Comparison of ENCODE assay signal across 25 mouse cellular contexts in genomic region chr13:18896789-18897188, GRCm38 (mm10). TPM values are rescaled to one million over a fixed set of nuclear protein-coding genes. Genes with fewer than 3 reads are reported as not detected.
A peak's percentile ranks its signal among the peaks of the same experiment; 100 is the strongest.
DNase-seq lines count a peak whose midpoint lies in the region; ATAC-seq lines count a peak whose summit lies in the region.
"Had no signal": no experiment of that assay in that cellular context is flagged by ENCODE, and none has a peak within 500 bp of the region (broad histone marks: within the 10 kb centered on the region; RNA-seq: fewer than 3 reads in every experiment).

No protein-coding gene starts in this region.

- no peak overlapping the region for H3K4me3 ChIP-seq in heart, embryonic 10.5 days
- no peak overlapping the region for H3K4me3 ChIP-seq in forebrain, embryonic 14.5 days (ENCODE audit: low read depth, low read length)
- H3K4me3 ChIP-seq: embryonic facial prominence, embryonic 12.5 days; embryonic facial prominence, embryonic 15.5 days; forebrain, embryonic 15.5 days; heart, embryonic 15.5 days had no signal

- intact Hi-C loops in heart, postnatal 25 days (cut with DNase I), result no loop called here

- peaks cover 9% of the 10 kb centered on the region; the same call in 1 of the 2 replicates for H3K4me1 ChIP-seq in heart, embryonic 10.5 days
- H3K4me1 ChIP-seq in forebrain, embryonic 14.5 days (ENCODE audit: control insufficient read depth, insufficient read depth, low read length), result no peaks in the 10 kb centered on the region; the same call in 1 of the 2 replicates
- H3K4me1 ChIP-seq: embryonic facial prominence, embryonic 12.5 days; embryonic facial prominence, embryonic 15.5 days had no signal

- H3K4me2 ChIP-seq in forebrain, embryonic 14.5 days (ENCODE audit: low read length), result no peak overlapping the region
- H3K4me2 ChIP-seq: embryonic facial prominence, embryonic 12.5 days; embryonic facial prominence, embryonic 15.5 days; forebrain, embryonic 15.5 days; heart, embryonic 15.5 days; hindbrain, embryonic 14.5 days had no signal

- peak; percentile 94 for DNase-seq in heart, adult 11 months
- no peak for DNase-seq in heart, embryonic 10.5 days (ENCODE audit: low spot score)
- DNase-seq in heart, adult 8-10 months (ENCODE audit: low spot score), result peak; percentile 13
- DNase-seq in heart, postnatal 25 days (ENCODE audit: low spot score), result no peak
- DNase-seq in cerebellum, adult 18-20 months, result no peak
- DNase-seq in forebrain, embryonic 14.5 days (ENCODE audit: low spot score), result no peak
- DNase-seq: adrenal gland, postnatal 10 days; adrenal gland, postnatal 36 days; cerebellum, adult 2 months; cerebellum, adult 9-11 months; cerebellum, postnatal 25 days; gastrocnemius, postnatal 10 days; gastrocnemius, postnatal 36 days; kidney, adult 18-20 months had no signal

- 0 out of 2 replicates have a peak, but pooled peaks have one; percentile 11 for ATAC-seq in megakaryocyte progenitor cell, adult 5-6 weeks (replicated peaks; ENCODE audit: poor library complexity)
- ATAC-seq in forebrain, embryonic 14.5 days, result no peak
- ATAC-seq: forebrain, embryonic 15.5 days; hindbrain, postnatal 0 days; inflammation-experienced regulatory T-cells, adult 6 months; intestine, embryonic 16.5 days had no signal

- no peak overlapping the region for H3K9ac ChIP-seq in forebrain, embryonic 14.5 days (ENCODE audit: low read length)
- H3K9ac ChIP-seq: embryonic facial prominence, embryonic 12.5 days; embryonic facial prominence, embryonic 15.5 days; forebrain, embryonic 15.5 days; heart, embryonic 15.5 days; hindbrain, embryonic 14.5 days had no signal

- H3K27me3 ChIP-seq in heart, embryonic 10.5 days (ENCODE audit: insufficient read depth, poor library complexity, severe bottlenecking), result no peaks in the 10 kb centered on the region
- no peaks in the 10 kb centered on the region for H3K27me3 ChIP-seq in forebrain, embryonic 14.5 days (replicated peaks; ENCODE audit: control insufficient read depth, insufficient read depth, low read length)
- H3K27me3 ChIP-seq: embryonic facial prominence, embryonic 12.5 days; embryonic facial prominence, embryonic 15.5 days; forebrain, embryonic 15.5 days; heart, embryonic 15.5 days had no signal

- no peaks in the 10 kb centered on the region for H3K36me3 ChIP-seq in heart, embryonic 10.5 days
- H3K36me3 ChIP-seq in forebrain, embryonic 14.5 days (ENCODE audit: control insufficient read depth, insufficient read depth, low read length), result no peaks in the 10 kb centered on the region
- H3K36me3 ChIP-seq: embryonic facial prominence, embryonic 12.5 days; embryonic facial prominence, embryonic 15.5 days; forebrain, embryonic 15.5 days; heart, embryonic 15.5 days had no signal

- no peaks in the 10 kb centered on the region for H3K9me3 ChIP-seq in heart, embryonic 10.5 days
- no peaks in the 10 kb centered on the region for H3K9me3 ChIP-seq in forebrain, embryonic 14.5 days (replicated peaks; ENCODE audit: control insufficient read depth, low read length)
- H3K9me3 ChIP-seq: embryonic facial prominence, embryonic 12.5 days; embryonic facial prominence, embryonic 15.5 days; forebrain, embryonic 15.5 days; heart, embryonic 15.5 days had no signal

- H3K27ac ChIP-seq in heart, embryonic 10.5 days, result no peak overlapping the region
- no peak overlapping the region for H3K27ac ChIP-seq in forebrain, embryonic 14.5 days (ENCODE audit: low read depth, low read length)
- H3K27ac ChIP-seq: embryonic facial prominence, embryonic 12.5 days; embryonic facial prominence, embryonic 15.5 days; forebrain, embryonic 15.5 days; heart, embryonic 15.5 days; hindbrain, embryonic 14.5 days; hindbrain, postnatal 0 days had no signal

- 81% methylated on average over 3 of the region's 3 CpGs for WGBS in heart, embryonic 10.5 days
- 90% methylated on average over 3 of the region's 3 CpGs for WGBS in forebrain, embryonic 14.5 days

RNA-seq across cellular contexts. Expression of gene Amph, which starts 51.2 kb away (rescaled TPM):
- polyA plus RNA-seq in heart, embryonic 10.5 days (2016; fragmentation: Nextera tagmentation; extraction: Ambion mirVana), result 2.7 and 5.3 TPM in 2 replicates
- total RNA-seq in heart, adult 8-10 months (2022), result 1 to 10 TPM; 1.1 to 1.9 (median 1.5) TPM
- total RNA-seq in heart, postnatal 25 days (2021), result 1 to 10 TPM; 1.1 to 1.3 TPM
- total RNA-seq in megakaryocyte progenitor cell, adult 5-6 weeks (2015), result not detected in 2 replicates
- total RNA-seq in megakaryocyte progenitor cell, adult 5-6 weeks (2017), result not detected in 2 replicates
- 35.1 and 39.9 TPM in 2 replicates for polyA plus RNA-seq in forebrain, embryonic 14.5 days (2014; fragmentation: Nextera tagmentation; extraction: Ambion mirVana)
- total RNA-seq: common myeloid progenitor, adult 5-6 weeks; granulocyte monocyte progenitor cell, adult 5-6 weeks had no signal

Comparison
In these comparisons a context has a peak if more than half of its experiments do, and no peak if none do; other contexts are left out.
1. DNase-seq: peak in heart, adult 11 months (single experiment) and heart, adult 8-10 months (single experiment); none in heart, embryonic 10.5 days (single experiment), heart, postnatal 25 days (single experiment), cerebellum, adult 18-20 months (0 of 2) and forebrain, embryonic 14.5 days (single experiment).